Mouse (Mus musculus): ENCODE measurements around the gene Pm20d1. TPM values are rescaled to one million over a fixed set of nuclear protein-coding genes. Genes with fewer than 3 reads are reported as not detected.

Gene Pm20d1
- polyA plus RNA-seq (2012; rRNA removed; ENCODE audit: low replicate concordance): 7.7 and 12.8 TPM in 2 replicates

GRCm38 (mm10) chr1:131797202-131797909 lies at the start of gene Pm20d1:
TSS of gene Pm20d1 (plus strand) at chr1:131797381.

GRCm38 (mm10) chr1:131827207-131827786 lies 30.1 kb downstream of the Pm20d1 start, which contains the start of gene Slc41a1:
TSS of gene Slc41a1 (plus strand) at chr1:131827493.

GRCm38 (mm10) chr1:131867093-131867945 lies 70.1 kb downstream of the Pm20d1 start, which contains the start of gene Rab29:
TSS of gene Rab29 (plus strand) at chr1:131867224.

Other genes starting within 250 kb of the Pm20d1 start
- not detected in 2 replicates for gene Avpr1b, start 198.1 kb upstream of the Pm20d1 start, polyA plus RNA-seq (2012; rRNA removed; ENCODE audit: low replicate concordance)
- 1.7 and 187 TPM in 2 replicates for gene Ctse, start 159.1 kb upstream of the Pm20d1 start, polyA plus RNA-seq (2012; rRNA removed; ENCODE audit: low replicate concordance)
- 0.62 and 1.3 TPM in 2 replicates for gene Rab7b, start 108.7 kb upstream of the Pm20d1 start, polyA plus RNA-seq (2012; rRNA removed; ENCODE audit: low replicate concordance)
- 1.8 TPM in 1 of 2 replicates, not detected in the other for gene Slc26a9, start 53.4 kb upstream of the Pm20d1 start, polyA plus RNA-seq (2012; rRNA removed; ENCODE audit: low replicate concordance)
- gene Slc41a1, start 30.1 kb downstream of the Pm20d1 start, polyA plus RNA-seq (2012; rRNA removed; ENCODE audit: low replicate concordance): 8.0 and 15.5 TPM in 2 replicates
- 10.4 and 13.6 TPM in 2 replicates for gene Rab29, start 69.8 kb downstream of the Pm20d1 start, polyA plus RNA-seq (2012; rRNA removed; ENCODE audit: low replicate concordance)
- 1.3 and 1.4 TPM in 2 replicates for gene Nucks1, start 113.2 kb downstream of the Pm20d1 start, polyA plus RNA-seq (2012; rRNA removed; ENCODE audit: low replicate concordance)
- 2.1 and 12.5 TPM in 2 replicates for gene Slc45a3, start 165.6 kb downstream of the Pm20d1 start, polyA plus RNA-seq (2012; rRNA removed; ENCODE audit: low replicate concordance)
- gene Elk4, start 210.2 kb downstream of the Pm20d1 start, polyA plus RNA-seq (2012; rRNA removed; ENCODE audit: low replicate concordance): 7.6 and 11.7 TPM in 2 replicates

All from duodenum, adult 2 months (tissue).